Comparison of ENCODE assay signal across 13 mouse cellular contexts in the genomic region with DNA sequence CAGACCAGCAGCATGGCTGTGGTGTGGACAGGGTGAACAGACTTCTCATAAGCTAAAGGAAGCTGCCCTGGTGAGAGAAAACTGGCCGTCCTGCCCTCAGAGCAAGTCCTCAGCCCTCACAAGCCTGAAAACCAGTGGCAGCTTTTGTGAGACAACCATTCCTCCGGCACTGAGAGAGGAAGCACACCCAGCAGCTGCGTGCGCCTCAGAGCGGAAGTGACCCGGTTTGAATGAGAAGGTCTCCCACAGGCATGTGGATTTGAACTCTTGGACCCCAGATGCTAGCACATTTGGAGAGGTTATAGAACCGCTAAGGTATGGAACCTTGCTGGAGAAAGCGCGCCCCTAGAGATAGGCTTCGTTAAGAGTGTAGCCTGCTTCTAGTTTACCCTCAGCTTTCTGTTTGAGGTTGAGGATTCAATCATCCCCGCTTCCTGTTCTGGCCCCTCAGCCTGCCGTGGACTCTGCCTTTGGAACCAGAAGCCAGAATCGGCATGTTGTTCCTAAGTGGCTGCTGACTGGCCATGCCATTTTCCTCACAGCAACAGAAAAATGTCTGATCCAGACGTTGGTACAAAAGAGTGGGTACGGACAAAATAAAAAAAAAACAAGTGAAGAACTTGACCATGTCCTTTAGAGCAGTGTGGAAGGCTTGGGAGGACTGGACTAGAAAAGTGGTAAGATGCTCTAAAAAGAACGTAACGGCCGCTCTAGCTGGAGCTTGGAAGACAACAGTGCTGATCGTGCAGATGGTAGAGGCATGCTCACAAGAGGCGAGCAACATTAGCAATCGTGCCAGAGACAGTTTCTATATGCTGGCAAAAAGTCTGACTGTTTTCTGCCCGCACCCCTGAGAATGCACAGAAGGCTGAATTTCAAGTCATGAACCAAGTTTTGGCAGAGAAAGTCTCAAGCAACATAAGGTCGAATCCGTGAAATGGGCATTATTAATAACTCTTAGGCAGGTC. TPM values are rescaled to one million over a fixed set of nuclear protein-coding genes. Genes with fewer than 3 reads are reported as not detected.
DNase-seq lines count a peak whose midpoint lies in the region; ATAC-seq and TF ChIP-seq lines count a peak whose summit lies in the region.
"Had no signal": no experiment of that assay in that cellular context is flagged by ENCODE, and none has a peak within 500 bp of the region (broad histone marks: within the 10 kb centered on the region; RNA-seq: fewer than 3 reads in every experiment).

No protein-coding gene starts in this region.

- no peak overlapping the region; the same call in 1 of the 2 replicates for H3K27ac ChIP-seq in ES-E14 (ENCODE audit: insufficient read depth, low read depth, low read length, poor library complexity, severe bottlenecking)
- H3K27ac ChIP-seq: midbrain, embryonic 13.5 days; stomach, embryonic 15.5 days had no signal

- H3K4me3 ChIP-seq in lung, adult 2 months (replicated peaks; ENCODE audit: extremely low read depth, low read depth, low read length), result no peak overlapping the region
- H3K4me3 ChIP-seq in ES-E14 (ENCODE audit: insufficient read depth in 1 of 2, low read depth in 1 of 2, low read length in 2 of 2, poor library complexity in 1 of 2, severe bottlenecking in 1 of 2), result peak overlapping the region; percentile 18 to 31; a peak in 2 of 4 replicates
- H3K4me3 ChIP-seq: midbrain, embryonic 13.5 days; stomach, embryonic 15.5 days had no signal

- H3K4me1 ChIP-seq in lung, adult 2 months (ENCODE audit: control insufficient read depth, insufficient read depth, low read length), result peaks cover 3% of the 10 kb centered on the region
- H3K4me1 ChIP-seq in ES-E14 (ENCODE audit: control insufficient read depth in 2 of 2, insufficient read depth in 2 of 2, low read length in 2 of 2, poor library complexity in 1 of 2), result peaks cover 7 to 11% of the 10 kb centered on the region in 2 experiments; a peak in 3 of 4 replicates

- H3K9ac ChIP-seq in ES-E14 (ENCODE audit: insufficient read depth, low read depth, low read length, poor library complexity, severe bottlenecking), result peak overlapping the region; percentile 46; the same call in 1 of the 2 replicates
- H3K9ac ChIP-seq: midbrain, embryonic 13.5 days; stomach, embryonic 15.5 days had no signal

- in situ Hi-C loops in ES-E14 (cut with MboI; ENCODE audit: low sequenced_read_pairs in 2 of 2, unreplicated experiment in 2 of 2), result loop anchor here (5.0 to 25.0 kb wide), 3 partner anchors 258 to 466 kb away; no protein-coding TSS in a partner anchor

- no peaks in the 10 kb centered on the region for H3K9me3 ChIP-seq in ES-E14 (ENCODE audit: control insufficient read depth, insufficient read depth, low read depth, low read length)
- H3K9me3 ChIP-seq: midbrain, embryonic 13.5 days; stomach, embryonic 15.5 days had no signal

- no peak for TF ChIP-seq POLR2A in lung, adult 2 months (IDR thresholded peaks at IDR 0.05; ENCODE audit: borderline replicate concordance, extremely low read depth, low read depth, low read length)

- TF ChIP-seq CTCF in lung, adult 2 months (IDR thresholded peaks at IDR 0.05; ENCODE audit: insufficient read depth, low read length), result no peak

- ATAC-seq in inflammation-experienced regulatory T-cells, adult 6 months, result peak; percentile 56
- ATAC-seq: forebrain, embryonic 16.5 days; intestine, embryonic 16.5 days; midbrain, embryonic 13.5 days had no signal

- peak; percentile 41 for DNase-seq in lung, postnatal 36 days
- no peak for DNase-seq in lung, adult 2 months
- no peak for DNase-seq in ES-E14 (ENCODE audit: low read depth, low spot score)
- DNase-seq in thymus, postnatal 14 days, result peak; percentile 71
- DNase-seq in cerebellum, adult 11 months, result no peak
- no peak for DNase-seq in gastrocnemius, adult 18-20 months (ENCODE audit: low spot score)
- DNase-seq: embryo, embryonic 11 days; layer of hippocampus, adult 9-11 months had no signal

- no peaks in the 10 kb centered on the region for H3K36me3 ChIP-seq in ES-E14 (ENCODE audit: control insufficient read depth, insufficient read depth, low read length, poor library complexity, severe bottlenecking)
- H3K36me3 ChIP-seq: midbrain, embryonic 13.5 days; stomach, embryonic 15.5 days had no signal

- WGBS in lung, adult 2 months, result 63% methylated on average over 24 of the region's 24 CpGs

TF ChIP-seq in ES-E14, 5 proteins besides CTCF, POLR2A, EP300 and RAD21:
- TF ChIP-seq ZC3H11A (IDR thresholded peaks at IDR 0.05; ENCODE audit: borderline replicate concordance, low read depth, low read length), result no peak
- TF ChIP-seq ZNF384 (IDR thresholded peaks at IDR 0.05; ENCODE audit: low read depth, low read length), result no peak
- no peak for TF ChIP-seq MAFK (IDR thresholded peaks at IDR 0.05; ENCODE audit: insufficient read depth, low read depth, low read length)
- TF ChIP-seq HCFC1 (IDR thresholded peaks at IDR 0.05; ENCODE audit: borderline replicate concordance, insufficient read depth, low read length), result no peak
- no peak for TF ChIP-seq CHD2 (IDR thresholded peaks at IDR 0.05; ENCODE audit: low read depth, low read length)
TF ChIP-seq in ES-E14: peak in this region for 0.

RNA-seq across cellular contexts. Expression of gene Etv3, which starts 24.8 kb away (rescaled TPM):
- polyA plus RNA-seq in lung, adult 2 months (2012; rRNA removed), result 16.7 and 17.8 TPM in 2 replicates
- total RNA-seq in ES-E14 (2012; rRNA removed), result 8.0 and 8.8 TPM in 2 replicates
- polyA plus RNA-seq in inflammation-experienced regulatory T-cells, adult 6 months (2017; shearing (Covaris generic)), result 10 to 100 TPM; 13.5 to 22.5 (median 19.3) TPM
- total RNA-seq in gastrocnemius, adult 18-20 months (2021), result 1 to 10 TPM; 9.5 to 9.7 TPM

Comparison
In these comparisons a context has a peak if more than half of its experiments do, and no peak if none do; other contexts are left out.
1. DNase-seq: peak in lung, postnatal 36 days (single experiment) and thymus, postnatal 14 days (single experiment); none in lung, adult 2 months (single experiment), ES-E14 (single experiment), cerebellum, adult 11 months (single experiment) and gastrocnemius, adult 18-20 months (single experiment).